Mouse (Mus musculus): ENCODE data around the gene Clps. TPM values are rescaled to one million over a fixed set of nuclear protein-coding genes. Genes with fewer than 3 reads are reported as not detected.

Gene Clps
- total and polyA plus RNA-seq, 3 experiments, result not detected

- TF ChIP-seq GATA1 (IDR thresholded peaks at IDR 0.05; ENCODE audit: borderline replicate concordance, low read length) (no peak), POLR2AphosphoS5 (IDR thresholded peaks at IDR 0.05; ENCODE audit: insufficient replicate concordance, low read depth, low read length) (no peak), TAL1 (conservative IDR thresholded peaks at IDR 0.05; ENCODE audit: low read depth, low read length) (no peak), CTCF (IDR thresholded peaks at IDR 0.05; ENCODE audit: low read depth, low read length) (no peak), GATA2 (IDR thresholded peaks at IDR 0.05; ENCODE audit: borderline replicate concordance, low read depth, low read length) (no peak)
- H3K4me3 ChIP-seq (ENCODE audit: low read depth, low read length), result no peak within 1 kb of the TSS; the same call in 1 of the 2 replicates
- ATAC-seq (ENCODE audit: extremely low read depth, insufficient number of reproducible peaks, low FRiP score, poor library complexity, severe bottlenecking) (no peak), DNase-seq (ENCODE audit: low spot score) (peak; percentile 22)
- H3K4me1 ChIP-seq (ENCODE audit: insufficient read depth, low read depth, low read length), result peaks cover 7% of the 10 kb centered on the region
- no peaks in the 10 kb centered on the region for H3K9me3 ChIP-seq (replicated peaks)
- H3K36me3 ChIP-seq (replicated peaks), result no peaks in the 10 kb centered on the region
- H3K27me3 ChIP-seq (ENCODE audit: insufficient read depth, low read length), result peaks cover 17% of the 10 kb centered on the region; the same call in 1 of the 2 replicates
These were observed 14.9 kb upstream of the Clps start, which contains the start of gene Lhfpl5 for GRCm38 (mm10) chr17:28575244-28576125. TSS of gene Lhfpl5 (plus strand) at chr17:28575641.

DNA sequence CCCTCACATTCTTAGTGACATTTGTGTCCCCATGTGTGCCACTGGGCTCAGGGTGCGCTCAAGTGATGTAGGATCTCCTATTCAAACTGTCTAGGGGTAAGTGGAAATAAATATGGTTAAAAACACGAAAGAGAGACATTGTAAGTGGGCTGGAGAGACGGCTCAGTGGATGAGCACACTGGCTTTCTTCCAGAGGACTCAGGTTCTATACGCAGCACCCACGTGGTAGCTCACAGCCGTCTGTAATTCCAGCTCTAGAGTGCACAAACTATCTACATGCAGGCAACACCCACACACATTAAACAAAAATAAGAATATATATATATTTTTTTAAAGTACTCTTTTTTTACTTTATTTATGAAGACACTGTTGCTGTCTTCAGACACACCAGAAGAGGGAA, 12.4 kb upstream of the Clps start:
- Histone ChIP-seq H3K4me3 (ENCODE audit: low read depth, low read length) (no peak overlapping the region), H3K36me3 (replicated peaks) (no peaks in the 10 kb centered on the region), H3K9me3 (replicated peaks) (no peaks in the 10 kb centered on the region), H3K4me1 (ENCODE audit: insufficient read depth, low read depth, low read length) (peaks cover 7% of the 10 kb centered on the region), H3K27me3 (ENCODE audit: insufficient read depth, low read length) (peaks cover 15% of the 10 kb centered on the region; the same call in 1 of the 2 replicates)
- no peak for TF ChIP-seq POLR2AphosphoS5 (IDR thresholded peaks at IDR 0.05; ENCODE audit: insufficient replicate concordance, low read depth, low read length)
- TF ChIP-seq TAL1 (conservative IDR thresholded peaks at IDR 0.05; ENCODE audit: low read depth, low read length), result no peak
- TF ChIP-seq GATA2 (IDR thresholded peaks at IDR 0.05; ENCODE audit: borderline replicate concordance, low read depth, low read length), result no peak
- no peak for TF ChIP-seq GATA1 (IDR thresholded peaks at IDR 0.05; ENCODE audit: borderline replicate concordance, low read length)
- no peak for TF ChIP-seq CTCF (IDR thresholded peaks at IDR 0.05; ENCODE audit: low read depth, low read length)
- DNase-seq (ENCODE audit: low spot score), result no peak
- no peak for ATAC-seq (ENCODE audit: extremely low read depth, insufficient number of reproducible peaks, low FRiP score, poor library complexity, severe bottlenecking)

DNA sequence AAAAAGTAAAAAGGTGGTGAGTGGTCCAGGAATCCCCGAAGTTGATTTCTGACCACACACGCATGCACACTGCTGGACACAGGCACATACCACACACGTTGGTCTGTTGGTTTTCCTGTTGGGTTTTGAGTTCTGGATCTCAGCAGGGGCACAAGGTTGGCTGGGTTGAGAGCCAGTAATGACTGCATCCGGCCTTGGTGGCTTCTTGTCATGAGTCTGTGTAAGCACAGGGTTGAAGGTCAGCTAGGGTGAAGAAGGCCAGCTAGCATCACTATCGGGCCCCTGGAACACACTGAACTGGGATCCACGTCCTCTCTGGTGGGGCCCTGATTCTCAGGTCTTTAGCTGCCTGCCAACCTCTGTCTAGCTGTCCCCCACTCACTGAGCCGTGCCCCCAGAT, 12.0 kb upstream of the Clps start:
- no peak for ATAC-seq (ENCODE audit: extremely low read depth, insufficient number of reproducible peaks, low FRiP score, poor library complexity, severe bottlenecking)
- Histone ChIP-seq H3K27me3 (ENCODE audit: insufficient read depth, low read length) (peaks cover 17% of the 10 kb centered on the region; the same call in 1 of the 2 replicates), H3K4me3 (ENCODE audit: low read depth, low read length) (no peak overlapping the region), H3K4me1 (ENCODE audit: insufficient read depth, low read depth, low read length) (peaks cover 7% of the 10 kb centered on the region), H3K36me3 (replicated peaks) (no peaks in the 10 kb centered on the region), H3K9me3 (replicated peaks) (no peaks in the 10 kb centered on the region)
- no peak for TF ChIP-seq GATA1 (IDR thresholded peaks at IDR 0.05; ENCODE audit: borderline replicate concordance, low read length)
- no peak for TF ChIP-seq POLR2AphosphoS5 (IDR thresholded peaks at IDR 0.05; ENCODE audit: insufficient replicate concordance, low read depth, low read length)
- no peak for TF ChIP-seq GATA2 (IDR thresholded peaks at IDR 0.05; ENCODE audit: borderline replicate concordance, low read depth, low read length)
- no peak for TF ChIP-seq CTCF (IDR thresholded peaks at IDR 0.05; ENCODE audit: low read depth, low read length)
- TF ChIP-seq TAL1 (conservative IDR thresholded peaks at IDR 0.05; ENCODE audit: low read depth, low read length), result no peak
- no peak for DNase-seq (ENCODE audit: low spot score)

GRCm38 (mm10) chr17:28571868-28572267, 11.3 kb upstream of the Clps start:
- no peak overlapping the region for H3K4me3 ChIP-seq (ENCODE audit: low read depth, low read length)
- H3K4me1 ChIP-seq (ENCODE audit: insufficient read depth, low read depth, low read length), result peaks cover 7% of the 10 kb centered on the region
- no peak for ATAC-seq (ENCODE audit: extremely low read depth, insufficient number of reproducible peaks, low FRiP score, poor library complexity, severe bottlenecking)
- peaks cover 17% of the 10 kb centered on the region; the same call in 1 of the 2 replicates for H3K27me3 ChIP-seq (ENCODE audit: insufficient read depth, low read length)
- no peaks in the 10 kb centered on the region for H3K9me3 ChIP-seq (replicated peaks)
- TF ChIP-seq CTCF (IDR thresholded peaks at IDR 0.05; ENCODE audit: low read depth, low read length), result no peak
- TF ChIP-seq GATA2 (IDR thresholded peaks at IDR 0.05; ENCODE audit: borderline replicate concordance, low read depth, low read length), result no peak
- TF ChIP-seq TAL1 (conservative IDR thresholded peaks at IDR 0.05; ENCODE audit: low read depth, low read length), result no peak
- no peak for TF ChIP-seq POLR2AphosphoS5 (IDR thresholded peaks at IDR 0.05; ENCODE audit: insufficient replicate concordance, low read depth, low read length)
- no peak for TF ChIP-seq GATA1 (IDR thresholded peaks at IDR 0.05; ENCODE audit: borderline replicate concordance, low read length)
- no peak for DNase-seq (ENCODE audit: low spot score)
- H3K36me3 ChIP-seq (replicated peaks), result no peaks in the 10 kb centered on the region

- H3K4me3 ChIP-seq (ENCODE audit: low read depth, low read length), result no peak overlapping the region
- no peak for TF ChIP-seq POLR2AphosphoS5 (IDR thresholded peaks at IDR 0.05; ENCODE audit: insufficient replicate concordance, low read depth, low read length)
- TF ChIP-seq GATA1 (IDR thresholded peaks at IDR 0.05; ENCODE audit: borderline replicate concordance, low read length), result no peak
- TF ChIP-seq TAL1 (conservative IDR thresholded peaks at IDR 0.05; ENCODE audit: low read depth, low read length), result no peak
- TF ChIP-seq GATA2 (IDR thresholded peaks at IDR 0.05; ENCODE audit: borderline replicate concordance, low read depth, low read length), result no peak
- no peak for TF ChIP-seq CTCF (IDR thresholded peaks at IDR 0.05; ENCODE audit: low read depth, low read length)
- no peaks in the 10 kb centered on the region for H3K36me3 ChIP-seq (replicated peaks)
- DNase-seq (ENCODE audit: low spot score) (no peak), ATAC-seq (ENCODE audit: extremely low read depth, insufficient number of reproducible peaks, low FRiP score, poor library complexity, severe bottlenecking) (no peak)
- H3K9me3 ChIP-seq (replicated peaks), result no peaks in the 10 kb centered on the region
- H3K4me1 ChIP-seq (ENCODE audit: insufficient read depth, low read depth, low read length), result 0 out of 2 replicates have a peak, but pooled peaks cover 3% of the 10 kb centered on the region
- 0 out of 2 replicates have a peak, but pooled peaks cover 3% of the 10 kb centered on the region for H3K27me3 ChIP-seq (ENCODE audit: insufficient read depth, low read length)
These were observed 7.0 kb upstream of the Clps start for GRCm38 (mm10) chr17:28567541-28567940.

DNA sequence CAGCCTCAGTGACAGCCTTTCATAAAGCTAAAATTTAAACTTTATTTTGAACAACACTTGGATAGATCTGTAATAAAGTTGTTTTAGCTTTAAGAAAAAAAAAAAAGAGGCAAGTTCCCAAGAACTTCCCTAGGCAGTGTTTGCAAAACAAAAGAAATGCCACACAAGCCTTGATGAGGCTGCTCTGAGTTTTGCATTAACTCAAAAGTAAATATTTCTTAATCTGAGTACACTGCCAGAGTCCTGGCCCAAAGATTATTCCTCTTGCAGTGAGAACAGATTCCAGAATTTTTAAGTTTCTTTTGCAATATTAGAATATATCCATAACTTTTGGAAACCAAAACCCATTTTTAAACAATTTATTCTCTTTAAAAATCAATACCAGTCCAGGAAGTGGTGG, 4.6 kb upstream of the Clps start:
- ATAC-seq (ENCODE audit: extremely low read depth, insufficient number of reproducible peaks, low FRiP score, poor library complexity, severe bottlenecking) (no peak), DNase-seq (ENCODE audit: low spot score) (no peak)
- H3K4me1 ChIP-seq (ENCODE audit: insufficient read depth, low read depth, low read length), result 0 out of 2 replicates have a peak, but pooled peaks cover 3% of the 10 kb centered on the region
- H3K4me3 ChIP-seq (ENCODE audit: low read depth, low read length), result no peak overlapping the region
- H3K9me3 ChIP-seq (replicated peaks), result no peaks in the 10 kb centered on the region
- peaks cover 2% of the 10 kb centered on the region; the same call in 1 of the 2 replicates for H3K27me3 ChIP-seq (ENCODE audit: insufficient read depth, low read length)
- TF ChIP-seq GATA1 (IDR thresholded peaks at IDR 0.05; ENCODE audit: borderline replicate concordance, low read length), result no peak
- no peak for TF ChIP-seq TAL1 (conservative IDR thresholded peaks at IDR 0.05; ENCODE audit: low read depth, low read length)
- no peak for TF ChIP-seq POLR2AphosphoS5 (IDR thresholded peaks at IDR 0.05; ENCODE audit: insufficient replicate concordance, low read depth, low read length)
- no peak for TF ChIP-seq CTCF (IDR thresholded peaks at IDR 0.05; ENCODE audit: low read depth, low read length)
- no peak for TF ChIP-seq GATA2 (IDR thresholded peaks at IDR 0.05; ENCODE audit: borderline replicate concordance, low read depth, low read length)
- no peaks in the 10 kb centered on the region for H3K36me3 ChIP-seq (replicated peaks)
